Mouse (Mus musculus): ENCODE data around the gene Prok2.

The Prok2 gene

GRCm38 (mm10) chr6:99725971-99726561 lies at the start of gene Prok2:
Gene Prok2 (minus strand): TSS chr6:99726392.
- no peak for DNase-seq

DNA sequence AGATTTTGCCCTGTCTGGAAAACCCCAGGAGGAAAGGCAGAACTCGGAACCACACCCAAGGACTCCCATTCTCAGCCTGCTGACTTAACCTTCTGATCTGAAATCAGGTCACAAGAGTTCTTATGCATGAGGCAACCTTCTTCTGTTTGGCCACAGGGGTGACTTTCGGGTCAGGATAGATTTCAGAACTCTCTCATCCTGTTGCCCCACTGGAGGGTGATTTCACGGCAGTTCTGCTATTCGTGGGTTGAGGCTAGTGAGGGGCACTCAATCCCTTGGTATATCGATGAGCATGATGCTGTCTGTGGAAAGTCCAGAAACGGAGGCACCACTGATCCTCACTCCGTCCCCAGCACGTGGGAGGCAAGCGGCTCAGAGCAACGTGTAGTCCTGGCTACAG lies 48.5 kb upstream of the Prok2 start:
- no peak for DNase-seq

GRCm38 (mm10) chr6:99768495-99768894 lies 42.3 kb upstream of the Prok2 start:
- no peak for DNase-seq

DNA sequence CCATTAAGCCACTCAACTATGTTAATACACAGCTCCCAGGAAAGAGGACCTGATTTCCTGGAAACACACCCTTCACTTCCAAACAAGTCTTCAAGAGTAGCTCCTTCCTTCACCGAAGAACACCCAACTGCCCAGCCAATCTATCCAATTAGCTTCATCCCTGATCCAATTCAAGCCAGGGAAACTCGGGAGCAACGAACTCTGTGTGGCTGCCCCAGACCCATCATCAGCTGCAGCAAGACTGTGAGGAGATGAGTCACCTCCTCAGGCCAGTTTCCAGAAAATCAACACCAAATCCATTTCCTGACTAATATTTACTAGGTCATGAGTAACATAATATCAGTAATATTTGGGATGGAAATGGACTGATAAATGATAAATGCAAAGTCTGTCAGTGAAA lies 38.7 kb upstream of the Prok2 start:
- no peak for DNase-seq

DNA sequence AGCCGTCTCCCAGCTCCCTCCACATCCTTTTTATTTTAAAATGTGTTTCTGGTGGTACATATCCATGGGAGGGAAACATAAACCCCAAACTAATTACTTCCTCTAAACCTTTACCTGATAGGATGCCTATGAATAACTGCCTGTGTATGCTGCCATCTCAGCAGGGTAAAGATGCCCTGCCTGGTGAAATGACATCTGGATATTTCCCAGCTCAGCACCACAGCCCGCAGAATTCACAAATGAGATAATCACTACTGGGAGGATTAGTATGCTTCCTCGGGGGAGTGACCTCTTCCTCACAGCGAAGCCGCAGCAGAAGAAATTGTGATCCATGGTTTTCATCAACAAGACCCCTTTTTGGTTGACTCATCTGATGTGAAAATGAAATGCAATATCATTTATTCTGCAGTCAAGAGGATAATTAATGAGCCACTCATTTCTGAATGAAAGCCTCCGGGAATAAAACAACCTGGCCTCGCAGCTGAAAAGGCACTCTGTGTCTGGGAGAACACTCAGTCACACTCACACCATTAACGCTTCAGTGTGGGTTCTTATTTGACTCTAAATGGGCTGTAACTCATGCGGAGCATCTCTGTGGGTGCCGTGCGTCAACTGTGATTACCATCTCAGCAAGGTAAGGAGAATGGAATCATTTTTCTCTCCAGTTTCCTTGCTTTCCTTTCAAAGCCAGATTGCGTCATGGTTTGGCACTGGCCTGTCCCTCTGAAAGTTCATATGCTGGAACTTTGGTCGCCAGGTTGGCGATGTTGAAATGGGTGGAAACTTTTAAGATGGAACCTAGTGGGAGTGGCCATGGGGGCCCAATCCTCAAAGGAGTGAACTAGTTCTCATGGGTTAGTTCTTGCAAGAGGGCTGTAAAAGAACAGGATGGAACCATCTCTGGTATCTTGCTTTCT lies 36.1 kb upstream of the Prok2 start:
- no peak for DNase-seq

DNA sequence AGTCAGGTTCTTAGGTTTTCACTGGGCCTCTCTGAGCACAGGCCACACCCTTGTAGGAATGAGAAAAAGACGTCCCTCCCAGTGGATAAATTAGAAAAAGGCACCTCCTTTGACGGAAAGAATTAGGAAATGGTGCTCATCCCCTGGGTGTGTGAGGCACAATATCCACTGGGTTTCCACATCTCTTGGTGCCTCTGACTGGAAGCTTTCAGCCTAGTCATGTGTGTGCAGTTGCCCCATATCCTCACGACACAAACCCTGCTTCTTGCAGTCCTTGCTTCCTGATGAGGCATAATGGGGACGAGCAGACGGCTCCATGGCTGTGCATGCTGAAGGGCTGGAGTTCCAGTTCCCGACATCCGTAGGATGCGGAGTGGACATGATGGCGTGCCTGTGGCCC lies 29.9 kb upstream of the Prok2 start:
- DNase-seq, result no peak

DNA sequence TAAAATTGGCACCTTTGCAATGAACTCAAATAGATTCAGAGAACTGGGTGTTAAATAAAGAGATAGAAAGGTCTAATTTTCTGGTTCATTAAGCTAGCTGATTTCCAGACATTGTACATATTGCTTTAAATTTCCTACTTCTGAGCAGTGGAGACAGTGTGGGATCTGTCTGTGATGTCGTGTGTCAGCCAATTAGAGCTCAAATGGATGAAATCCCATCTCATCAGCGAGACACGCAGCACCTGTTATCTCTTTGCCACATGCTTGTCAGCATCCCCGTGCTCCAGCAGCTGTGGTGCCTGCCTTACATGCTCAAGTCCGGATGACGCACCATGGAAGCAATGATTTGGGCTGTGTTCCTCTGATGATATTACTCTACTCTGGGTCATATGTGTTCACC lies 25.1 kb upstream of the Prok2 start:
- no peak for DNase-seq

- no peak for DNase-seq
These were observed 20.1 kb upstream of the Prok2 start for GRCm38 (mm10) chr6:99746275-99746674.

DNA sequence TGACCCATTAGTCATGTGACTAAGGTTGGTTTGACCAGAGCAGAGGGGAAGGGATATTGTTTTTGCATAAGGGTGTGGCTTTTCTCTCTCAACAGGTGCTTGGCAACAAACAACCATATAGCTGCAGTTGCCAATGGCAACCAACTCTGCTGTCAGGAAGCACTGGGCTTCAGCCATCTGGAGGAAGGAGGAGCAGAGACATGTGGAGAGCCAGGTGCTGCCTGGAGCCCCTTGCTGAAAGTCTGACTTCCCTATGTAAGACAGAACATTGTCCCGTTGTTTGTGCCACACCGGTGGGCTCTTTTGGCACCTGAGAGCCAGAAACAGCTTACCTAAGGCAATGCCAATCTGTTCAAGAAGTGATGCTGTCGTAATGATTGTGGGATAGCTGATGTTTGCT lies 16.7 kb upstream of the Prok2 start:
- no peak for DNase-seq

DNA sequence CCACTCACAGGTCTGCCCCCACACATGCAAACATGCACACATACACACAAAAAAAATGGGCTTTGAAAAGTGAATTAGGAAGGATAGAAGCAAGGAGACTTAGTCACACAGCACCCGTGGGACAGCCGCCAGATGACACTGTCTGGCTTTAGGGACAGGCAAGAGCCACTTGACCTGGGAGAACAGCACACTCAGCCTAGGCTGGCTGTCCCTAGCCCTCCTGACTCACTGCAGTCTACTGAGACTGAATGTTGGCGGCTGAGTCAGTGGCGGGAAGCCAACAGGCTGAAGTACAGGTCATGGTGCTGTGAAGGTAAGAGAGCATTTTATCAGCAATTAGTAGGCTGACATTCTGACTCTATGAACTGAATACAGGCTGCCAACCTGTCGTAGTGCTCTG lies 8.5 kb upstream of the Prok2 start:
- no peak for DNase-seq

- no peak for DNase-seq
These were observed 6.5 kb upstream of the Prok2 start for GRCm38 (mm10) chr6:99732673-99733072.

DNA sequence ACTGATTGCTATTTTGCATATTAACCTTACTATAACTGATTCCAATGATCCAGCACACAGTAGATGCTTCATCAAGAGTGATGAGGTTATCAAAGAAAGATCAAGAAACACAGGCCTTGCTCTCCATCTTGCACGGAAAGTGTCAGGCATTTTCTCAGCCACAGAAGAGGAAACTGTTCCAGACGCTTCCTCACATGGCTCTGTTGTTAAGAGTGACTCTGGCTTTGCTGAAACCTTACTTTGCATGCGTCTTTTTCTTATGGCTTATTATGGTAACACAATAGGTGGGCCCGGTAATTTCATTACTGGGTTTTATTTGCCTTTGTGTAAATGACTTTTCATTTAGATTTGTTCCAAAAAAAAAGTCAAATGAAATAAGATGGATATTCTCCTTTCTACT lies 5.7 kb upstream of the Prok2 start:
- DNase-seq, result no peak

DNA sequence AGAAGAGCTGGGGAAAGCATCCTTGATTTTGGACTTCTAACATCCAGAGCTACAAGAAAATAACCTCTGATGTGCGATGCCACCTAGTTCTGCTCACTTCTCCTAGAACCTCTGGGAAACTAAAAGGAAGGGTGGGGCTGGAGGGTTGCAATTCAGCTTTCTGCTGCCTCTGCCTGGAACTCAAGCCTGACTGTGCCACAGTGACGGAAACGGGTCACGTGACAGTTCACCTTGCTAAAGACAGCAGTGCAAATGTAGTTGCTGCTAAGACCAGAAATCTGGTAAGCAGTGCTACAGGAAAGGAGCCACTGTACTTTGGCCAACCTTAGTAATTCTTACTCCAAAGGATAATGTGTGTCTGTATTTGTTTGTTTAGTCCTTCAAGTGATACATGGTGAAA lies 3.7 kb upstream of the Prok2 start:
- no peak for DNase-seq

GRCm38 (mm10) chr6:99726576-99727303 lies 548 bp upstream of the Prok2 start:
- no peak for DNase-seq

GRCm38 (mm10) chr6:99722390-99722789 lies 3.8 kb downstream of the Prok2 start:
- no peak for DNase-seq

DNA sequence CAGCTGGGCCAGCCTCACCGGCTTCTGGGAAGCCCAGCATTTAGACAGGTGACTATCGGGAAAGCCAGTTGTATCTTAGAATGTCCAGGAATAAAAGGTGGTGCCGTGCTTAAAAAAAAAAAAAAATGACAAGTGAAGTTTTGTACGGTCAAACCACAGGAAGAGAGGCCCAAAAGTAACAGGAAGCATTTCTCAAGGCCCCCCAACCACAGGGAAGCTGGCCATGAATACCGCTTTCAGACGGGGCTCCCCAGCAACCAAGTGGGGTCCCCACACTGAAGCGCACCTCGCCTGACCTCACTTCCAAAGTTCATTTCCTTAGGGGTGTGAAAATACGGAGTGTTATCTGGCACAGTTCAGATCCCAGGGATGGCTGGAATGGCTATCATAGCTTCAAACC lies 5.2 kb downstream of the Prok2 start:
- no peak for DNase-seq

DNA sequence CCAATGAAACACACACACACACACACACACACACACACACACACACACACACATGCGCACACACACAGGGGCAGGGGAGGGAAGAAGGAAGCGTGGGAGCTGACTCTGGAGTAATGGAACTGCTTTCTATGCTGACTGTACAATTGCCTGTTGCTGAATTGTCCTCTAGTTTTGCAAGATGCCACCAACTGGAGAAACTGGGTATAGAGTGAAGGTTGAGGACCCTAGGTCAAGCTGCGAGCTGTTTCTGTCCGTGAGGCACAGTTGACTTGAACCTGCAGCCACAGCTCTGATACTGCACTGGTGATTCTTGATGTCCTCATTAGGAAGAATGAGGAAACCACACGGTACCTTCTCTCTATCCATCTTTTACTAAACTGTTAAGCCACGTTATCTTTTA lies 10.3 kb downstream of the Prok2 start:
- no peak for DNase-seq

GRCm38 (mm10) chr6:99715191-99715590 lies 11.0 kb downstream of the Prok2 start:
- DNase-seq, result no peak

DNA sequence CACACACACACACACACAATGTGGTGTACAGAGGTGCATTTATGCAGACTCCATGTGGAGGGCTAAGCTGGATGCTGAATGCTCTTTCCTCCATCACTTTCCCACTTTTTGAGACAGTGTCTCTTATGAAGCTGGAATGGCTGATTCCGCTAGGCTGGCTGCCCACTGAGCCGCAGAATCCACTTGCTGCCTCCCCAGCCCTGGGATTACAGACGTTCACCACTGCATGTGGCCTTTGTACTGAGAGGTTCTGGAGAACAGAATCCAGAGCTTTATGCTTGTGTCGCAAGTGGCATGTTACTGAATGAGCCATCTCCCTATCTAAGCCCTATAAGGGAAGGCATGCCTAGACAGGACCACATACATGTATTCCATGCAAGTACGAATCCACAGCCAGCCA lies 12.9 kb downstream of the Prok2 start:
- no peak for DNase-seq

- no peak for DNase-seq
These were observed 14.6 kb downstream of the Prok2 start for GRCm38 (mm10) chr6:99711576-99712101.

GRCm38 (mm10) chr6:99700484-99700883 lies 25.7 kb downstream of the Prok2 start:
- DNase-seq, result no peak

DNA sequence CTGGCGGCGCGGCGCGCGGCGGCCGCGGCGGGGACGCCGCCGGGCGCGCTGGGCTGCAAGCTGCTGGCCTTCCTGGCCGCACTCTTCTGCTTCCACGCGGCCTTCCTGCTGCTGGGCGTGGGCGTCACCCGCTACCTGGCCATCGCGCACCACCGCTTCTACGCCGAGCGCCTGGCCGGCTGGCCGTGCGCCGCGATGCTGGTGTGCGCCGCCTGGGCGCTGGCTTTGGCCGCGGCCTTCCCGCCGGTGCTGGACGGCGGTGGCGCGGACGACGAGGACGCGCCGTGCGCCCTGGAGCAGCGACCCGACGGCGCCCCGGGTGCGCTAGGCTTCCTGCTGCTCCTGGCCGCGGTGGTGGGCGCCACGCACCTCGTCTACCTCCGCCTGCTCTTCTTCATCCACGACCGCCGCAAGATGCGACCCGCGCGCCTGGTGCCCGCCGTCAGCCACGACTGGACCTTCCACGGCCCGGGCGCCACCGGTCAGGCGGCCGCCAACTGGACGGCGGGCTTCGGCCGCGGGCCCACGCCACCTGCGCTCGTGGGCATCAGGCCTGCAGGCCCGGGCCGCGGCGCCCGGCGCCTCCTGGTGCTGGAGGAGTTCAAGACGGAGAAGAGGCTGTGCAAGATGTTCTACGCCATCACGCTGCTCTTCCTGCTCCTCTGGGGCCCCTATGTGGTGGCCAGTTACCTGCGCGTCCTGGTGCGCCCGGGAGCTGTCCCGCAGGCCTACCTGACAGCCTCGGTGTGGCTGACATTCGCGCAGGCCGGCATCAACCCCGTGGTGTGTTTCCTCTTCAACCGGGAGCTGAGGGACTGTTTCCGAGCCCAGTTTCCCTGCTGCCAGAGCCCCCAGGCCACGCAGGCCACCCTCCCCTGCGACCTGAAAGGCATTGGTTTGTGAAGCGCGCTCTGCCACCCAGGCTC lies 33.0 kb downstream of the Prok2 start:
- no peak for DNase-seq

Measured in thymus, postnatal 25 days (tissue).